Mouse (Mus musculus): ENCODE data around the gene Lrig1.

GRCm38 (mm10) chr6:94634710-94635109, 65.2 kb downstream of the Lrig1 start:
- TF ChIP-seq CTCF (IDR thresholded peaks at IDR 0.05; ENCODE audit: low read depth, low read length), result no peak
- no peak for TF ChIP-seq POLR2A (IDR thresholded peaks at IDR 0.05; ENCODE audit: borderline replicate concordance, low read depth, low read length)

Measured in bone marrow macrophage, adult 2 months (primary cell).